Mouse (Mus musculus): ENCODE measurements around the gene Ube2h.

The Ube2h gene

GRCm38 (mm10) chr6:30299683-30300082, 4.7 kb downstream of the Ube2h start:
- DNase-seq (ENCODE audit: low spot score), result no peak

- DNase-seq (ENCODE audit: low spot score), result no peak
Observed at GRCm38 (mm10) chr6:30299116-30299515, 5.2 kb downstream of the Ube2h start.

GRCm38 (mm10) chr6:30292579-30292978, 11.8 kb downstream of the Ube2h start:
- DNase-seq (ENCODE audit: low spot score), result no peak

- DNase-seq (ENCODE audit: low spot score), result no peak
Observed at GRCm38 (mm10) chr6:30287958-30288357, 16.4 kb downstream of the Ube2h start.

GRCm38 (mm10) chr6:30286642-30287041, 17.7 kb downstream of the Ube2h start:
- DNase-seq (ENCODE audit: low spot score), result no peak

GRCm38 (mm10) chr6:30284177-30284576, 20.2 kb downstream of the Ube2h start:
- DNase-seq (ENCODE audit: low spot score), result no peak

GRCm38 (mm10) chr6:30282361-30282760, 22.0 kb downstream of the Ube2h start:
- no peak for DNase-seq (ENCODE audit: low spot score)

GRCm38 (mm10) chr6:30278374-30278773, 26.0 kb downstream of the Ube2h start:
- no peak for DNase-seq (ENCODE audit: low spot score)

GRCm38 (mm10) chr6:30276882-30277281, 27.5 kb downstream of the Ube2h start:
- DNase-seq (ENCODE audit: low spot score), result no peak

GRCm38 (mm10) chr6:30276375-30276774, 28.0 kb downstream of the Ube2h start:
- DNase-seq (ENCODE audit: low spot score), result no peak

- DNase-seq (ENCODE audit: low spot score), result no peak
Observed at GRCm38 (mm10) chr6:30275159-30275847, 29.0 kb downstream of the Ube2h start.

- no peak for DNase-seq (ENCODE audit: low spot score)
Observed at GRCm38 (mm10) chr6:30272911-30273310, 31.4 kb downstream of the Ube2h start.

- DNase-seq (ENCODE audit: low spot score), result no peak
Observed at GRCm38 (mm10) chr6:30272338-30272905, 31.9 kb downstream of the Ube2h start.

- DNase-seq (ENCODE audit: low spot score), result no peak
Observed at GRCm38 (mm10) chr6:30269846-30270245, 34.5 kb downstream of the Ube2h start.

GRCm38 (mm10) chr6:30267486-30267885, 36.9 kb downstream of the Ube2h start:
- no peak for DNase-seq (ENCODE audit: low spot score)

- DNase-seq (ENCODE audit: low spot score), result no peak
Observed at GRCm38 (mm10) chr6:30265402-30265801, 38.9 kb downstream of the Ube2h start.

GRCm38 (mm10) chr6:30263053-30263452, 41.3 kb downstream of the Ube2h start:
- DNase-seq (ENCODE audit: low spot score), result no peak

- no peak for DNase-seq (ENCODE audit: low spot score)
Observed at GRCm38 (mm10) chr6:30259271-30259670, 45.1 kb downstream of the Ube2h start.

- DNase-seq (ENCODE audit: low spot score), result no peak
Observed at GRCm38 (mm10) chr6:30257962-30258361, 46.4 kb downstream of the Ube2h start.

GRCm38 (mm10) chr6:30255846-30256245, 48.5 kb downstream of the Ube2h start:
- DNase-seq (ENCODE audit: low spot score), result no peak

GRCm38 (mm10) chr6:30252271-30253010, 51.9 kb downstream of the Ube2h start:
- no peak for DNase-seq (ENCODE audit: low spot score)

- no peak for DNase-seq (ENCODE audit: low spot score)
Observed at GRCm38 (mm10) chr6:30248708-30249107, 55.6 kb downstream of the Ube2h start.

- DNase-seq (ENCODE audit: low spot score), result no peak
Observed at GRCm38 (mm10) chr6:30245940-30246339, 58.4 kb downstream of the Ube2h start.
